Mouse (Mus musculus): ENCODE data around the gene Tvp23b. TPM values are rescaled to one million over a fixed set of nuclear protein-coding genes. Genes with fewer than 3 reads are reported as not detected.
A peak's percentile ranks its signal among the peaks of the same experiment; 100 is the strongest.

Gene Tvp23b
- polyA plus RNA-seq, 1 experiment from 2014 or later = 44.4 TPM

DNA sequence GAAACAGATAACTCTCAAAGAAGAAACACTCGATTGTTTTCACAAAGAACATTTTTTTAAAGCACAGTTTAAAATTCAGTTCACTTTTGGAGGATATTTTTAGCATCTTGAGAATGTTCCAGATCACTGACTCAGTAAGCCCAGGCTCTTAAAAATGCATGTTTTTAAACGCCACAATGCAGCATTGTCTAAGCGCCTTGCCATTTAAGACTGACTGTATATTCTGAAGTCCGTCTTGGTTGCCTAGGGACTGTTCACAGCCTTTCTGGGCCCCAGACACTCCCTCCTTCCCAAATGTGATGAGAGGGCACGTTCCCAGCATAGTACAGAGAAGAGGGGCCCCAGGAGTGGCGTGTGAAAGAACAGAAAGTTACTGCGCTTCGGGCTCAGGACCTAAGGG lies 32.1 kb downstream of the Tvp23b start:
- Histone ChIP-seq H3K27ac (peak overlapping the region; percentile 74), H3K9me3 (no peaks in the 10 kb centered on the region), H3K4me3 (no peak overlapping the region), H3K27me3 (ENCODE audit: insufficient read depth, poor library complexity, severe bottlenecking) (0 out of 2 replicates have a peak, but pooled peaks cover 3% of the 10 kb centered on the region), H3K4me1 (replicated peaks) (peaks cover 15% of the 10 kb centered on the region), H3K36me3 (no peaks in the 10 kb centered on the region)
- DNase-seq (ENCODE audit: low spot score) = peak; percentile 11
- WGBS = 43% methylated on average over 8 of the region's 8 CpGs

DNA sequence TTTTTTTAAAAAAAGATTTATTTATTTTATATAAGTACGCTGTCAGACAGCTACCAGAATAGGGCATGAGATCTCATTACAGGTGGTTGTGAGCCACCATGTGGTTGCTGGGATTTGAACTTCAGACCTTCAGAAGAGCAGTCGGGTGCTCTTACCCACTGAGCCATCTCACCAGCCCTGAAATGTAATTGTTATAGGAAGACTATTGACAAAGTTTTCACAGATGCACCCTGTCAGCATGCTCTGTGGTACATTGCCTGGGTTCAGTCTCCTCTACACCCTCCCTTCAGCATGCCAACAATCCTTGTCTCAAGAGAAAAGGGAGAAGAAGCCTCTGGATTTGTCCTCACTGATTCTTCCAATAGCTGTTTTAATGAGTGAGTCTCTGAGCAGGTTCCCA lies 33.9 kb downstream of the Tvp23b start:
- no peak for DNase-seq (ENCODE audit: low spot score)
- Histone ChIP-seq H3K4me1 (replicated peaks) (peaks cover 21% of the 10 kb centered on the region), H3K4me3 (no peak overlapping the region), H3K27ac (no peak overlapping the region), H3K36me3 (no peaks in the 10 kb centered on the region), H3K9me3 (no peaks in the 10 kb centered on the region), H3K27me3 (ENCODE audit: insufficient read depth, poor library complexity, severe bottlenecking) (0 out of 2 replicates have a peak, but pooled peaks cover 3% of the 10 kb centered on the region)
- WGBS = 93% methylated on average over 2 of the region's 2 CpGs

DNA sequence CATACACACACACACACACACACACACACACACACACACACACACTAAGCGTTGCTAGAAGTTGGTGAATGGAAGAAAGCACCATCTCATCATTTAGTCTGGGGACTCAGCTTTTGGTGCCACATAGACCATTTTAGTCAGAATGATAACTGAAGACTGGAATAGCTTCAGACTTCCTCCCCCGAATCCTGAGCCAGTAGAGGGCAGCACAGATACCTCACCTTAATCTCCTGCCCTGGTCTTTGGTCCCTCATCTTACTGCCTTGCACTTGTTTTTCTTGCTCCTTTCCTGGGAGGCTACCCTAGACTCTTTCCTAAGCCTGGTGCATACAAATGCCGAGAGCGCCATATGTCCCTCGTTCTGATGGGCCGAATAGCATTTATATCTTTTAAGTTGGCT lies 35.3 kb downstream of the Tvp23b start:
- no peak for DNase-seq (ENCODE audit: low spot score)
- H3K4me1 ChIP-seq (replicated peaks) = peaks cover 21% of the 10 kb centered on the region
- no peak overlapping the region for H3K4me3 ChIP-seq
- H3K9me3 ChIP-seq = peaks cover 4% of the 10 kb centered on the region; the same call in 1 of the 2 replicates
- no peak overlapping the region for H3K27ac ChIP-seq
- 0 out of 2 replicates have a peak, but pooled peaks cover 3% of the 10 kb centered on the region for H3K27me3 ChIP-seq (ENCODE audit: insufficient read depth, poor library complexity, severe bottlenecking)
- no peaks in the 10 kb centered on the region for H3K36me3 ChIP-seq
- 62% methylated on average over 6 of the region's 6 CpGs for WGBS

DNA sequence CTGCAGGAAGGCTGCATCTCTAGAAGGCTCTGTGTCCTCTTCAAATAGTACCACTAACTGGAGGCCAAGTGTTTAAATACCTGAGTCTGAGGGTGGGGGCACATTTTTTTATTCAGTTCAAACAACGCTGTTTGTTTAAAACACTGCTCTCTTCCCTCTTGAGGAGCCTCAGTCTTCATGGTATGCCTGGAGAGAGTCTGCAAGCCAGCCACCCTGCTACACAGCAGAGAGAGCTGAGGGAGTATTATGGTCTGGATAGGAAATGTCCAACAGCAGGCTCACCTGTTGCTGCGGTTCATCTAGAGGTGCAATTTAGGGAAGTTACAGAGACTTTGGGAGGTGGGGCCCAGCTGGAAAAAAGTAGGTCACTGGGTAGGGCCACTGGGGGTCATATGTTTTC lies 36.2 kb downstream of the Tvp23b start:
- H3K9me3 ChIP-seq = peaks cover 6% of the 10 kb centered on the region; the same call in 1 of the 2 replicates
- H3K27me3 ChIP-seq (ENCODE audit: insufficient read depth, poor library complexity, severe bottlenecking) = 0 out of 2 replicates have a peak, but pooled peaks cover 3% of the 10 kb centered on the region
- H3K4me1 ChIP-seq (replicated peaks) = peaks cover 21% of the 10 kb centered on the region
- no peaks in the 10 kb centered on the region for H3K36me3 ChIP-seq
- no peak overlapping the region for H3K27ac ChIP-seq
- no peak overlapping the region for H3K4me3 ChIP-seq
- 88% methylated on average over 2 of the region's 2 CpGs for WGBS
- no peak for DNase-seq (ENCODE audit: low spot score)

DNA sequence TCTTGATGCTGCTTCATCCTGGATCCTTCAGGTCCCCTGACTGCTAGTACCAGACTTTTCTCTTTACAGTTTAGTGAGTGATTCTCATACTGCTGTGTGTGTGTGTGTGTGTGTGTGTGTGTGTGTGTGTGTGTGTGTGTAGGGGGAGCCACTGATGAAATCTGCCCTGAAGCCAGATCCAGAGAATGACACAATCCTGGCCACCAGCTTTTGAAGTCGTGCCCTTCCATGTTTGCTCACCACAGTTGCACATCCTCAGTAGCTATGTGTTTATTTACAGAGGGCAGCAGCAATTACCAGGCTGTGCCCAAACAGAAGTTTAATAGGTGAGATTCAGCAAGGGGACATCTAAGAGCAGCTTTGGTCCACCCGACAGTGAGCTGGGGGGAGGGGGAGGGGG lies 37.5 kb downstream of the Tvp23b start:
- H3K27ac ChIP-seq = no peak overlapping the region
- H3K36me3 ChIP-seq = no peaks in the 10 kb centered on the region
- WGBS = 30% methylated on average over 2 of the region's 2 CpGs
- H3K27me3 ChIP-seq (ENCODE audit: insufficient read depth, poor library complexity, severe bottlenecking) = 0 out of 2 replicates have a peak, but pooled peaks cover 3% of the 10 kb centered on the region
- peaks cover 6% of the 10 kb centered on the region; the same call in 1 of the 2 replicates for H3K9me3 ChIP-seq
- H3K4me1 ChIP-seq (replicated peaks) = peaks cover 18% of the 10 kb centered on the region
- DNase-seq (ENCODE audit: low spot score) = no peak
- no peak overlapping the region for H3K4me3 ChIP-seq

DNA sequence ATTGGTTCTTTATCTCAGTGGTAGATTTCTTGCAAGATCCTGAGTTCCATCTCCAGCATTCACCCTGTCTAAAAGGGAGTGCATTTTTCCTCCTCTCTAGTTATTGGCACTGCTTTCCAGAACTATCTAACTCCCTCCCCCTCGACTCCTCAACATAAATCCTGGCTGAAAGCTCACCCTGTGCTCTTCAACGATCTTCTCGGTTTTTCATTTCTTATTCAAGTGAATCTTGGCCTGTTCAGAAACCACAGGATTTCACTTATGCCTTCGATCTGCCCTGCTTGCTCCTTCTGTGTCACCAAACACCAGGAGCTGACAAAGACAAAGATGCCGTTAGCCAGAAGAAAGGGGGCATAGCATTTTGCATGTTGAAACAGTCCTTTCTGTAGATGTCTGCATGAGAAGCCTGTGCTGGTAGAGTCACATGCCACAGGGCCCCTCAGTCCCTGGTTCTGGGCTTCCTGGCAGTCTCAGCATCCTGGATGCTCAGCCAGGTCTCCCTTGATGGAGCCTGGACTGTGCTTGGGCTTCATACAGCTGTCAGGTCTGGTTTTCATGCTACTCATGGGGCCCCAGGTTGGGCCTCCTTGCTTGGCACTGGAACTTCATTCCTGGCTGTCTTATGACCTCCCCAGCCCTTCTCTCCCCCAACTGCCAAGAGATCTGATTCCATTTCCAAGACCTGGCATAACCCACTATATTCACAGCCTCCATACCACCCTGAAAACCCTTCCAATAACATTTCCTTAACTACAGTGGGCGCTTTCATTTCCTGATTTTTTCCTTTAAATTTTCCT lies 40.9 kb downstream of the Tvp23b start:
- Histone ChIP-seq H3K4me1 (replicated peaks) (peaks cover 12% of the 10 kb centered on the region), H3K4me3 (peak overlapping the region; percentile 37; the same call in 1 of the 2 replicates), H3K27me3 (ENCODE audit: insufficient read depth, poor library complexity, severe bottlenecking) (0 out of 2 replicates have a peak, but pooled peaks cover 5% of the 10 kb centered on the region), H3K36me3 (no peaks in the 10 kb centered on the region), H3K27ac (0 out of 2 replicates have a peak overlapping the region, but pooled peaks have one; percentile 81), H3K9me3 (peaks cover 6% of the 10 kb centered on the region; the same call in 1 of the 2 replicates)
- 81% methylated on average over 6 of the region's 6 CpGs for WGBS
- no peak for DNase-seq (ENCODE audit: low spot score)

DNA sequence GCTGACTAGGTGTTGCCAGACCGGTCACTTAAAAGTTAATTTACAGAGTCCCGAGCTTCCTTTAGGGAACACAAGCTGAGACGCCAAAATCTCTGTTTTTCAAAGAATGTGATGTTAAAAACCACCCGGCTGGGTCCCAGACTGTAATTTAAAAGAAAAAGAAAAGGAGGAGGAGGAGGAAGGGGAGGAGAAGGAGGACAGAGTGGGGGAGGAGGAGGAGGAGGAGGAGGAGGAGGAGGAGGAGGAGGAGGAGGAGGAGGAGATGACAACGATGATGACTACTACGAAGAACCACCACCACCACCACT lies 41.4 kb downstream of the Tvp23b start:
- Histone ChIP-seq H3K4me1 (replicated peaks) (peaks cover 12% of the 10 kb centered on the region), H3K36me3 (no peaks in the 10 kb centered on the region), H3K9me3 (peaks cover 6% of the 10 kb centered on the region; the same call in 1 of the 2 replicates), H3K27ac (peak overlapping the region; percentile 81), H3K27me3 (ENCODE audit: insufficient read depth, poor library complexity, severe bottlenecking) (0 out of 2 replicates have a peak, but pooled peaks cover 5% of the 10 kb centered on the region), H3K4me3 (peak overlapping the region; percentile 37)
- no peak for DNase-seq (ENCODE audit: low spot score)
- 25% methylated on average over 6 of the region's 6 CpGs for WGBS

DNA sequence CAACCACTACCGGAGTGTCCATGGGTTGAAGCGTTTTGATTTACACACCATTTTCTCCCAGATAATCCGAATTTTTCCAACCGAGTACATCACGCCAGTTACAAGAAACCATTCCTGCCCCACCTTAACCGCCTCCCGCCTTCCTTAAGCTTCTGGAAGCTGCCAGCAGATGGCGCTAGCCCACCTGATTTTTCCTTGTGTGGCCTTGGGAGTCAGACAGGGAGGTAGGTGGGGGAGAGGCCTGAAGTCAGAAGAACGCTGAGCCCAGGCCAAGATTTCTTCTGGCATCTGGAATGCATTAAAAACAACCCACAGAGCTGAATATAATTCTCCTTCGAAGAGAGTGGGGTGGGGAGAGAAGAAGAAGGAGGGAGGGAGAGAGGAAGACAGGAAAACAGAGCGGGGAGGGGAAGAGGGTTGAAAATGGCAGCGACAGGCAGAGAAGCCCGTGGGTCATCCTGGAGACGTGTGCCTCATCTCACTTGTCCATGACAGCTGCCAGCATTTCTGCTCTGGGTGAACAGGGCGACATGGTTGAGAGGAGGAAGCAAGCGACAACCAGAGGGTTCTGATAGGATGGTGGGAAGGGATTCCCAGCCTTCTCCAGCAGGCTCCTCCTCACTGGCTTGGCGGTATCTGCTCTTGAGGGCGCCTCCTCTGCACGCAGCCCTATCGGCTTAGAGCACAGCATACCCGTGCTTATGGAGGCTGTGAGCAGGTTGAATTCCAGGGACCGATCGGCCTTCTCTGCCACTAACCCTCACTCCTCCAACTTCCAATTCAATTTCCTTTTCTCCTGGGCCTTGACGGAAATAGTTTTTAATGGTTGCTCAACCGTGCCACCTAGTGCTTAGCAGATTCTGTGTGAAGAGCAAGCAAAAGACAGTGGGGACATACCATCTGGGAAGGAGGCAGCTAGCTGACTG lies 42.1 kb downstream of the Tvp23b start:
- Histone ChIP-seq H3K27ac (peak overlapping the region; percentile 81), H3K27me3 (ENCODE audit: insufficient read depth, poor library complexity, severe bottlenecking) (0 out of 2 replicates have a peak, but pooled peaks cover 2% of the 10 kb centered on the region), H3K4me3 (peak overlapping the region; percentile 37), H3K36me3 (no peaks in the 10 kb centered on the region), H3K4me1 (replicated peaks) (peaks cover 12% of the 10 kb centered on the region), H3K9me3 (peaks cover 6% of the 10 kb centered on the region; the same call in 1 of the 2 replicates)
- WGBS = 29% methylated on average over 25 of the region's 25 CpGs
- DNase-seq (ENCODE audit: low spot score) = peak; percentile 92

DNA sequence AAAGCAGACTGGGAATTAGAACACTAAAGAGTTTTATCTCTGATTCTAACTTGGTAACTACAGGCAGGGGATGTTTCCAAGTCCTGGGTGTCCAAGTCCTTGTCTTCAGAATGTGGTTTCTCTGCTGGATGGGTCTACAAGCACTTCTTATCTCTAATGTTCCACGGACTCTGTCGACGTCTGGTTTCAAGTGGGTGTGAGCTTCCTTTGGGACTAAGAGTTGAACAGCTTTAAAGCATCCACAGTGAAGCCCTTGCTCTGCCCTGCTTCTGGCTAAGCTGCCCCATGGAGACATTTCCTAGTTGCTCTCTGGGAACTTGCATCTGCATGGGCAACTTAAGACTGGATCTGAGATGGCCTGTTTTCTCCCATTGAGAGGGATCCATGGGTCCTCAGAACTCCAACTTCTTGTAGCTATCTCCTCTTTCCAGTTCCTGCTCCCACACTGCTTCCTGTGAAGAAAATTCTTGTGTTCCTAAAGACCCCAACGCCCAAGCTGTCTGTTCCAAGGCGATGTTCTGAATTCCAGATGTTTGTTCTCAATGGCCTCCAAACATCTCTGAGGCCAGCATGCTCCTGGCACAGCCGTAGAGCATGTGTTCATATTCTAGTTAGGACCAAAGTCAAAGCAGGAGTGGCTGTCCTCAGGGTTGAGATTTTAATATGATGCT lies 45.0 kb downstream of the Tvp23b start:
- H3K4me1 ChIP-seq (replicated peaks) = peaks cover 7% of the 10 kb centered on the region
- 0 out of 2 replicates have a peak, but pooled peaks cover 2% of the 10 kb centered on the region for H3K27me3 ChIP-seq (ENCODE audit: insufficient read depth, poor library complexity, severe bottlenecking)
- peaks cover 9% of the 10 kb centered on the region; the same call in 1 of the 2 replicates for H3K9me3 ChIP-seq
- 86% methylated on average over 6 of the region's 6 CpGs for WGBS
- no peak for DNase-seq (ENCODE audit: low spot score)
- H3K4me3 ChIP-seq = no peak overlapping the region
- H3K27ac ChIP-seq = no peak overlapping the region
- H3K36me3 ChIP-seq = no peaks in the 10 kb centered on the region

DNA sequence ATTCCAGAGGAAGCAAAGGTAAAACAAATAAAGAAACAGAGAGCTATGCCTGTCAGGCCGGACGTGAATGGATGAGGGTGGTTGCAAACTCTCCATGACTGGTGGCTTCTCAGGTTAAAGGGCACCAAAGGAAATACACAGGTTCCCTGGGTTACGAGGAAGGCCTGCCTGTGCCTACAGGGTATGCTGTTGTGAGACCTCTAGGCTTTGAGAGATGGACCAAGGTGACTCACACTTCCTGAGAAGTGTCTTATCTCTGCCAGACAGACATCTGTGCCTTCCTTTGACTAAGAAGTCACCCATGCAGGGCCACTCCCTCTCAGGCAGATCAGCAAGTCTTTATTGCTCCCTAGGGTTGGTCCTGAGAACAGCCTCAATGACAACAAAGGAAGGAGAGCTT lies 50.5 kb downstream of the Tvp23b start:
- WGBS = 64% methylated on average over 3 of the region's 3 CpGs
- no peak overlapping the region for H3K4me3 ChIP-seq
- no peaks in the 10 kb centered on the region; the same call in 1 of the 2 replicates for H3K4me1 ChIP-seq (replicated peaks)
- H3K27ac ChIP-seq = no peak overlapping the region
- H3K36me3 ChIP-seq = no peaks in the 10 kb centered on the region
- no peak for DNase-seq (ENCODE audit: low spot score)
- H3K27me3 ChIP-seq (ENCODE audit: insufficient read depth, poor library complexity, severe bottlenecking) = no peaks in the 10 kb centered on the region
- H3K9me3 ChIP-seq = 0 out of 2 replicates have a peak, but pooled peaks cover 5% of the 10 kb centered on the region

DNA sequence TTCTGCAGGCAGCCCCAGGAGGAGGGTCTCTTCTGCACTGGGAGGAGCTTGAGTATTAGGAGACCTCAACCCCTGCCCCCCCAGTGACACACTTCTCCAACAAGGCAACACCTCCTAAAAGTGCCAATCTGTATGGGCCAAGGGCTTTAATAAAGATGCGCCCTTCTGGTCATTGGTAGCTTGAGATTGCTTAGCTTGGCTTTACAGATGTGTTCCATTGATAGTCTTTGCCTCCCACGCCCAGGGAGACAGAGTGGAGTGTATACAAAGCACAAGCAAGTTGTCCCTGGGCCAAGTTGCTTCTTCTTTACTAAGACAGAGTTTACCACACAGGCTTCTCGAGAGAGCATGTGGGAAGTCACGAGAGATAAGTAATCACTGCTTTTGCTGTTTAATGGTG lies 51.3 kb downstream of the Tvp23b start:
- no peak overlapping the region for H3K4me3 ChIP-seq
- 0 out of 2 replicates have a peak, but pooled peaks cover 5% of the 10 kb centered on the region for H3K9me3 ChIP-seq
- no peaks in the 10 kb centered on the region; the same call in 1 of the 2 replicates for H3K4me1 ChIP-seq (replicated peaks)
- H3K27ac ChIP-seq = no peak overlapping the region
- H3K36me3 ChIP-seq = no peaks in the 10 kb centered on the region
- WGBS = 87% methylated on average over 4 of the region's 4 CpGs
- H3K27me3 ChIP-seq (ENCODE audit: insufficient read depth, poor library complexity, severe bottlenecking) = no peaks in the 10 kb centered on the region
- DNase-seq (ENCODE audit: low spot score) = no peak

DNA sequence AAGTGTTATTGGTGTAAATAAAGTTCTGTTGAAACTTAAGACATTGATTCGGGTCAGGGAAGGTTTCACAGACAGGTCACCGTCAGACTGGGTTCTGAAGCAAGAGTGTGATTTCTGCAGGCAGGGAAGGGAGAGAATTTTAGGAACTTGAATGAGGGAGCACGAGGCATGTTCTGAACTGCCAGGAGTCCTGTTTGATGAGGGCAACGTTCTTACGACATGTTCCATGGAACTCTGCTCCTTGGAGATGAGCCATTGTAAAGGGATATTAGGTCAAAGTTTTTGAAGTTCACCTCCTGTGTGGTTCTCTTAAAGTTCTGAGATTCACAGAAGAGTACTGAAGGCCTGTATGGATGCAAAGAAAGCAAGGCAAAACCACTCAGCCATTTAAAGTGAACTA lies 51.9 kb downstream of the Tvp23b start:
- 90% methylated on average over 5 of the region's 5 CpGs for WGBS

More for the DNA sequence above, 51.9 kb downstream of the Tvp23b start:
- DNase-seq (ENCODE audit: low spot score) = no peak
- Histone ChIP-seq H3K4me1 (replicated peaks) (no peaks in the 10 kb centered on the region), H3K27ac (no peak overlapping the region), H3K27me3 (ENCODE audit: insufficient read depth, poor library complexity, severe bottlenecking) (no peaks in the 10 kb centered on the region), H3K36me3 (no peaks in the 10 kb centered on the region), H3K9me3 (0 out of 2 replicates have a peak, but pooled peaks cover 5% of the 10 kb centered on the region), H3K4me3 (no peak overlapping the region)
